Mouse (Mus musculus) bone marrow macrophage, adult 2 months (primary cell): ENCODE results near the gene Plk3. TPM values are rescaled to one million over a fixed set of nuclear protein-coding genes. Genes with fewer than 3 reads are reported as not detected.
"Not testable (repeated sequence)": the region's sequence is repeated elsewhere in the genome, so short reads cannot be mapped to it uniquely, and the experiment has no call there.

Source experiments
- H3K27ac ChIP-seq: 2 replicates; pipeline ENCODE4 v1.5.1; 2012; ENCODE audit warnings: low read depth, low read length; ENCODE audit not compliant: insufficient read depth
- H3K4me1 ChIP-seq: 2 replicates; pipeline ENCODE4 v1.6.1; 2012; ENCODE audit warnings: low read length; ENCODE audit not compliant: control insufficient read depth, insufficient read depth
- H3K4me3 ChIP-seq: 2 replicates; pipeline ENCODE4 v1.5.1; 2012; ENCODE audit warnings: mild to moderate bottlenecking, low read length, moderate library complexity; ENCODE audit not compliant: insufficient read depth
- CTCF ChIP-seq: IDR thresholded peaks from 2 replicates; pipeline ENCODE4 v1.5.1; 2012; ENCODE audit warnings: low read depth, mild to moderate bottlenecking, low read length, moderate library complexity
- POLR2A ChIP-seq: IDR thresholded peaks from 2 replicates; pipeline ENCODE4 v1.6.1; 2012; ENCODE audit warnings: mild to moderate bottlenecking, low read depth, low read length, borderline replicate concordance
- polyA plus RNA-seq: library from polyadenylated mRNA; stranded (reverse); fragments of >200 nt; gene quantifications from 2 replicates; pipeline ENCODE4 v1.2.4, GENCODE M21; 2012; ENCODE audit not compliant: missing spikeins, insufficient read depth, insufficient read length

The Plk3 gene
- polyA plus RNA-seq = 2.9 and 3.3 TPM in 2 replicates

DNA sequence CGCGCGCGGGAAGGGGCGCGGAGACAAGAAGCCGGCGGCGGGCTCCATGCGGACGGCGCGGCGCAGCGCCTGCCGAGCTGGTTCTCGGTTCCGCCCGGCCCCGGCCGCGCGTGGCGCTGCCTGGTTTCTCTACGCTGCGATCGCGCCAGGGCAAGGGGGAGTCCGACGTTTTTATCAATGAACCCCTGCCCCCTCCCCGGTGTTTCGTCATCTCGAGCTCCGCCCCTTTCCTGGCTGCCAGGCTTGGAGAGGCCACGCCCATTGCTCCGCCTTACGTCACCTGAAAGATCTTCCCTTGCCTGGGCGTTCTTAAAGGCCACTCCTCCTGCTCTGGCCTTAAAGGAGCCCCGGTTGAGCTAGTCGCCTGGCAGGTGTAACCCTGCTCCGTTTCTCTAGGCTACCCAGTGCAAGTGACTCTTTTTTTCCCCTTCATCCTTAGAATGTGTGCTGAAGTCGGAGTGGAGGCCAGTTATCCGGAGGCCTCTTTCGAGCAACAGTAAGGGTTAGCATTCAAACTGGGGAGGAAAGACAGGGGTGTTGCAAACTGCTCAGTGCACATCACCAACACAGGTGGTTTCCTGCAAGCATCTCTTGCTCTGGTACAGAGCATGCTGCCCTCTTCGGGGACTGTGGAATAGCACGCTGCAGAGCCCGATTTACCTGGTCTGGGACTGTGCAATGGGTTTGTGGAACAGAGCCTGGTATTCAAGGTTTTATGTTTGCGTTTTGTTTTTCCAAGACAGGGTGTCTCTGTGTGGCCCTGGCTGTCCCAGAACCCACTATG, at the start of gene Plk3:
Plk3 (minus strand) TSS at position 147 of the 784 bp plus-strand sequence.
- H3K4me3 ChIP-seq = peak within 1 kb of the TSS; percentile 71
- H3K27ac ChIP-seq = no peak within 1 kb of the TSS
- H3K4me1 ChIP-seq = peaks cover 29% of the 10 kb centered on the region
- TF ChIP-seq POLR2A (no peak), CTCF (no peak)

DNA sequence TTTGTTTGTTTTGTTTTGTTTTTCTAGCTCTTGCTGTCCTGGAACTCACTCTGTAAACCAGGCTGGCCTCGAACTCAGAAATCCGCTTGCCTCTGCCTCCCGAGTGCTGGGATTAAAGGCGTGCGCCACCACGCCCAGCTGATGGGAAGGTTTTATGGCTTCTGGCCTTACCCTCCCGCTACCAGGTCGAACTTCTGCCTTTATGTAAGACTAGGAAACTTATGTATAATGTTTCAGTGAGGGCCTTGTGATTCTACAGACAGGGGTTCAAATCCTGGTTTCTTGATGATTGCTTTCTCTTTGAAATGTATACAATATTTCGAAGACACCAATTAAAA, 49.0 kb upstream of the Plk3 start:
- H3K4me1 ChIP-seq = not testable (repeated sequence)
- Histone ChIP-seq H3K4me3 (peak overlapping the region; percentile 96), H3K27ac (peak overlapping the region; percentile 71)

DNA sequence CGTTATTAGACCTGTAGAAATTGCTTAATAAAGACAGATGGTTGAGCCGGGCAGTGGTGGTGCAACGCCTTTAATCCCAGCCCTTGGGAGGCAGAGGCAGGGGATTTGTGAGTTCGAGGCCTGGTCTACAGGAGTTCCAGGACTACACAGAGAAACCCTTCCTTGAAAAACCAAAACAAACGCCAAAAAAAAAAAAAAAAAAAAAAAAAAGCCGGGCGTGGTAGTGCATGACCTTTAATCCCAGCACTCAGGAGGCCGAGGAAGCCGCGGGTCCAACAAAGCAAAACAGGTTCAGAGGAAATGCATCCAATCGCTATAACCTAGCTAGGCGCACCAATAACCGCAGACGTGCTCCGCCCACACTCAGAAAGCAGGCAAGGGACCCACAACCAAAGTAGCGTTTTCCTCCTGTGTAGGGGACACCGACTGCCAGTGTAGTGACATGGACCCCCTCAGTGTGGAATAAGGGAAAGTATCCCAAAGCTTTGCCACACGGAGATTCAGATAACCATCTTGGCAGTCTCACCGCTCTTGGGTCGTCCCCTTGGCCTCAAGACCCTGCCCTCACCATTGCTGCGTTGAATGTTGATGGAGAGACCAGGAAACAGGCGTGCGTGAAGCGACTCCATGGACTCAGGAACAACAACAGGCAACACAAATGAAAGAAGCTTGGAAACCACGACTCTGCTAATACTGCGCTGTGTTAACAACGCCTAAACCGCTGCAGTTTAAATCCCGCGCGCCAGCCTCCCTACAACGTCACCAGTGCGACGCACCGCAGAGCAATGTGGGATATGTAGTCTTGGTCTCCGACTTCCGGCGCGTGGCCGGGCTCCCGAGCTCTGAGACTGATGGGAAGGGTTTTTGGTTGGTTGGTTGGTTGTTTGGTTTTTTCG, 48.3 kb upstream of the Plk3 start, which contains the start of gene Kif2c:
Kif2c (minus strand) TSS at position 777 of the 896 bp plus-strand sequence.
- H3K27ac ChIP-seq = peak within 1 kb of the TSS; percentile 71
- TF ChIP-seq CTCF (no peak), POLR2A (no peak)
- H3K4me3 ChIP-seq = peak within 1 kb of the TSS; percentile 96
- peaks cover 6% of the 10 kb centered on the region for H3K4me1 ChIP-seq

DNA sequence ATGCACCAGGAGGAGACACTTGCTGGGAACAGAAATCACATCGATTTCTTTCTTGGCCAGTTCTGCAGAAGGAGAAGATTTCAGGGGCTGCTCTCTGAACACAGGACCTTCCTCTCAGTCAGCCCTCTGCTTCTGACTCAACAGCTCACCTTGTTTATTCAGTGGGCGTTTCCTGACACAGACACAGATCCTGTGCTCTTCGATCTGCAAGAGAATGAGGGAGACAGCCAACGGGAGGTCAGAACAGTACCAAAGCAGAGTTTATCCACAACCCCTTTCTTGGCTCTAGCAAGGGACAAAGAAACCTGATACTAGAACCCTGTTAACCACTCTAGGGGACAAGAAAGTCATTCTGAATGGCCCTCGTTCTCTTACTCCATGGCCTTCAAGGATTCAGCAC, 36.2 kb upstream of the Plk3 start:
- no peak for TF ChIP-seq POLR2A
- no peak for TF ChIP-seq CTCF
- H3K4me1 ChIP-seq = peaks cover 11% of the 10 kb centered on the region
- H3K27ac ChIP-seq = no peak overlapping the region
- H3K4me3 ChIP-seq = no peak overlapping the region

DNA sequence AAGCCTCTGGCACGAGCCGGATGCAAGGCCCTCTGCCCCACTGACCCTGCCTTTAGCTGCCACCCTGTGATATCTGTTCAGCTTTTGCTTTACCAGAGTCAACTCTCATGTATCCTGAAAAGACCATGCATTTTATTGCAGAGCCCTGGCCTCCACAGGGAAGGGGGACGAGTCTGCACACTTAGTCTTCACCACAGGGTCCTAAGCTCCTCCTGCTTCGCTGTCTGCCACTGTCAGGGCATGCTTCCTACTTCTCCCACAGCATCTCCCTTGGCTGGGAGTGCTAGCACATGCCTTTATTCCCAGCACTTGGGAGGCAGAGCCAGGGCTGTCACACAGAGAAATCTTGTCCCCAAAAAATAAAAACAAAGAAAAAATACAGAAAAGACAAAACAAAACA, 27.4 kb upstream of the Plk3 start:
- TF ChIP-seq POLR2A (no peak), CTCF (no peak)
- no peak overlapping the region for H3K27ac ChIP-seq
- H3K4me3 ChIP-seq = no peak overlapping the region
- 0 out of 2 replicates have a peak, but pooled peaks cover 2% of the 10 kb centered on the region for H3K4me1 ChIP-seq

DNA sequence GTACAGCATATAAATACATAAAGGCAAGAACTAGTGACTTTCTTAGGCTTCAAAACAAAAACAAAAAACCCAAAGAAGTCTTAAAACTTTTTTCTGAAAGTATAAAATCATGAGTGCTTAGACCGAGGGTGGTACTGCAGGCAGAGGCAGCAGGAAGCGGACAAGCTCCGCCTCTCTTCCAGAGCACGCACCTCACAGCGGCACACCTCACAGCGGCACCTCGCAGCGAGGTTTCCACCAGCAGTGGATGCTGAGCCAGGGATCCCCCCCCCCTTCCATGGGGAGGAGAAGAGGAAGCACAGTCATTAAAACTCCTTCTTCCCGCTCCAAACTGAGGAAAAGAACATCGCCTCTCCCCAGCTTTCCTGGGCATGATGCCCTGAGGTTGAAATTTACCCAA, 25.9 kb upstream of the Plk3 start:
- Histone ChIP-seq H3K27ac (no peak overlapping the region), H3K4me3 (no peak overlapping the region), H3K4me1 (no peaks in the 10 kb centered on the region)
- TF ChIP-seq POLR2A = no peak
- no peak for TF ChIP-seq CTCF

DNA sequence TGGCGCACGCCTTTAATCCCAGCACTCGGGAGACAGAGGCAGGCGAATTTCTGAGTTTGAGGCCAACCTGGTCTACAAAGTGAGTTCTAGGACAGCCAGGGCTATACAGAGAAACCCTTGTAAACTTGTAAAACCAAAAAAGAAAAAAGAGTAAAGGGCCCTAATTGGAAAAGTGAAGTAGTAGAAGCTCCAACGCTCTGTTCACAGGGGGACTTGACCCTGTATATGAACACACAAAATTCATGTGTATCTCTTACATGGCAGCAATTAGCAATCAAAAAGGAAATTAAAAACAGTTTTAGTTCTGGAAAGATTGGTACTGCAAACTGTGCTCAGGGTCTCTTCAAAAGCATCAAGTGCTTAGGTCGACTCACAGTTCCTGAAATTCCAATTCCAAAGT, 22.6 kb upstream of the Plk3 start:
- peak overlapping the region; percentile 64 for H3K27ac ChIP-seq
- H3K4me1 ChIP-seq = peaks cover 12% of the 10 kb centered on the region
- TF ChIP-seq POLR2A (no peak), CTCF (no peak)
- peak overlapping the region; percentile 77; the same call in 1 of the 2 replicates for H3K4me3 ChIP-seq

DNA sequence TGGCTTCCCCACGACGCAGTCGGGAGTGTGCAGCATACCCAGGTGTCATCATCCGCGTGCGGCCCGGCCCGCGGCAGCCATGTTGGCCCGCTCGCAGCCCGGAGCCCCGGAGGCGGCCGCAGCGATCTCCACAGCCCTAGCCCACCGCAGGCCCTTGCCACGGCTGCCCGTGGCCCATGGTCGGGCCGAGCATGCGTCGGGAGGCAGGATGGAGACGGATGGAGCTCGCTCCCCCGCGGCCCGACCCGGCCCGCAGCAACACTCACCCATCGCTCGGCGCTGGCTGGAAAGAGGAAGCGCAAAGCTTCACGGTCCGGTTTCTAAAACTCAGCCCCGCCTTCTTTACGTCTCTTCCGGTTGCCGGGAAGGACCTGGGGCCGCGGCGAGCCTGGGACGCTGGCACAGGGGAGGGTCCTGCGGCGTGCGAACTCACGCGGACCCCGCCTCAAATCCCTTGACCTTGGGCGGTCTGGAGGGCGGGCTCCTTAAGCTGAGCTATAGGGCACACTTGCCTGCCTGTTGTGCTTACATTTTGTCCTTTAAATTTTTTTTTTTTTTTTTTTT, 22.1 kb upstream of the Plk3 start, which contains the start of gene Rps8:
Rps8 (minus strand) TSS at position 452 of the 564 bp plus-strand sequence.
- Histone ChIP-seq H3K27ac (peak within 1 kb of the TSS; percentile 81), H3K4me1 (peaks cover 12% of the 10 kb centered on the region), H3K4me3 (peak within 1 kb of the TSS; percentile 77)
- no peak for TF ChIP-seq CTCF
- 0 out of 2 replicates have a peak, but pooled peaks have one; percentile 38 for TF ChIP-seq POLR2A

DNA sequence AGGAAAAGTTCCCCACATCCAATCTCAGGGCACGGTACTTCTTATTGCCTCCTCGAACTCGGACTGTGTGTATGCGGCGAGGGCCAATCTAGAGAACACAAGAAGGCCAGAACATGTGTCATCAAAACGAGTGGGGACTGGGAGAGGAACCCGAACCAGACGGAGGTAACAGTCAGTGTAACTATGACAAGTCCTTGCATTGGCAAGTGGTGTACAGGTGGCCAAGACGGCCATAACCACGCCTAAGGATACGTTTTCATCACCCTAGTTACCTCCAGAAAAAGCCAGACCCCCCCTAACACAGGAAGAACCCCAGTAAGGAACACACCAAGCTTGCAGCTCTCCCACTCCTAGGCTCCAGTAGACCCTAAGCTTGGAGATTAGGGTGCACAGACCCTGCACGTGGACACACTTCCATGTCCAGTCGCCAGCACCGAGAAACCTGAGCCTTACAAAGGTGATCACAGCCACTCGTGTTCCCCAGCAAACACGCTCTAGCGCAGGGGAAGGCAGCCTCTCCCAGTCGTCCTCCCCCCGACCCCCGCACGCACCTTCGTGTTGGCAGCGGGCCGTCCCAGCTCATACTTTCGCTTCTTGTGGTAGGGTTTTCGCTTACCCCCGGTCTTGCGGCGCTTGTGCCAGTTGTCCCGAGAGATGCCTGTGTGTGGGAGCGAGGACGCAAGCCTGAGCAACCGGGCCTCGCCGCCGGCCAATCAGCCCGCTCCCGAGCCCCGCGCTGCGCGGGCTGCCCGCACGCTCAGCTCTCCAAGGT, 21.4 kb upstream of the Plk3 start:
- Histone ChIP-seq H3K4me3 (peak overlapping the region; percentile 77), H3K27ac (peak overlapping the region; percentile 81), H3K4me1 (peaks cover 12% of the 10 kb centered on the region)
- TF ChIP-seq POLR2A = no peak
- no peak for TF ChIP-seq CTCF
